Mouse (Mus musculus): Measurements from ENCODE around the gene Asic3. TPM values are rescaled to one million over a fixed set of nuclear protein-coding genes. Genes with fewer than 3 reads are reported as not detected.

The Asic3 gene
- total and polyA plus RNA-seq, 3 experiments, result 0.25 to 1.1 TPM; not detected in 1

- Histone ChIP-seq H3K4me3 (replicated peaks in 1 of 3; ENCODE audit: low read depth in 2 of 3, low read length in 2 of 3, poor library complexity in 1 of 3) (no peak overlapping the region), H3K36me3 (replicated peaks in 1 of 2; ENCODE audit: control insufficient read depth in 1 of 2, insufficient read depth in 1 of 2, low read length in 1 of 2) (no peaks in the 10 kb centered on the region), H3K9me3 (replicated peaks; ENCODE audit: low read length) (peaks cover 5% of the 10 kb centered on the region), H3K27ac (ENCODE audit: insufficient read depth, low read depth) (no peak overlapping the region), H3K79me2 (replicated peaks; ENCODE audit: control insufficient read depth, extremely low read depth, insufficient read depth, poor library complexity, severe bottlenecking) (no peaks in the 10 kb centered on the region), H3K4me2 (ENCODE audit: insufficient read depth, low read depth, poor library complexity, severe bottlenecking) (no peak overlapping the region), H3K4me1 (ENCODE audit: control insufficient read depth in 1 of 2, insufficient read depth in 2 of 2) (peaks cover 0 to 10% of the 10 kb centered on the region in 2 experiments; a peak in 2 of 4 replicates), H3K9ac (ENCODE audit: insufficient read depth, low read depth) (no peak overlapping the region), H3K27me3 (replicated peaks) (peaks cover 79% of the 10 kb centered on the region)
- in situ Hi-C loops (cut with MboI; ENCODE audit: low pct_ligation_motif_present, low pct_unique_long_range_greater_than_20kb, low sequenced_read_pairs) (loop anchor here (10.0 kb wide), 1 partner anchor 100 kb away; no protein-coding TSS in a partner anchor), dilution Hi-C loops (cut with MboI; ENCODE audit: extremely low pct_ligation_motif_present, extremely low pct_unique_long_range_greater_than_20kb, low sequenced_read_pairs) (no loop called here)
- DNase-seq (ENCODE audit: extremely low read depth), result no peak
- TF ChIP-seq MAX (IDR thresholded peaks at IDR 0.05; ENCODE audit: low read length), result no peak
- TF ChIP-seq KAT2A (IDR thresholded peaks at IDR 0.05; ENCODE audit: insufficient replicate concordance, low read length), result no peak
- no peak for TF ChIP-seq ZC3H11A (IDR thresholded peaks at IDR 0.05; ENCODE audit: low read depth, low read length)
- TF ChIP-seq ZKSCAN1 (IDR thresholded peaks at IDR 0.05; ENCODE audit: borderline replicate concordance, low read depth, low read length), result no peak
- TF ChIP-seq CTCF (conservative IDR thresholded peaks at IDR 0.05 in 1 of 2, IDR thresholded peaks at IDR 0.05 in 1 of 2; ENCODE audit: low read depth in 2 of 2, low read length in 2 of 2), result no peak
- no peak for TF ChIP-seq IRF4 (IDR thresholded peaks at IDR 0.05; ENCODE audit: low read depth, low read length)
- no peak for TF ChIP-seq E2F4 (IDR thresholded peaks at IDR 0.05; ENCODE audit: insufficient replicate concordance, low read depth, low read length)
- TF ChIP-seq SMC3 (IDR thresholded peaks at IDR 0.05; ENCODE audit: low read depth, low read length), result no peak
- no peak for TF ChIP-seq SIN3A (IDR thresholded peaks at IDR 0.05; ENCODE audit: low read length)
- TF ChIP-seq RAD21 (IDR thresholded peaks at IDR 0.05; ENCODE audit: low read depth, low read length), result no peak
- no peak for TF ChIP-seq MEF2A (IDR thresholded peaks at IDR 0.05; ENCODE audit: borderline replicate concordance, low read depth, low read length)
- TF ChIP-seq ZNF384 (IDR thresholded peaks at IDR 0.05; ENCODE audit: low read depth, low read length), result no peak
- TF ChIP-seq TCF12 (IDR thresholded peaks at IDR 0.05; ENCODE audit: low read depth, low read length), result no peak
- TF ChIP-seq NRF1 (IDR thresholded peaks at IDR 0.05; ENCODE audit: low read depth, low read length), result no peak
- no peak for TF ChIP-seq MYC (IDR thresholded peaks at IDR 0.05; ENCODE audit: low read depth, low read length)
- TF ChIP-seq ELF1 (IDR thresholded peaks at IDR 0.05; ENCODE audit: low read depth, low read length), result no peak
- no peak for TF ChIP-seq MXI1 (IDR thresholded peaks at IDR 0.05; ENCODE audit: low read depth, low read length)
- no peak for TF ChIP-seq BHLHE40 (IDR thresholded peaks at IDR 0.05; ENCODE audit: low read depth, low read length)
These were observed 48.2 kb upstream of the Asic3 start for GRCm38 (mm10) chr5:24364963-24365362.

GRCm38 (mm10) chr5:24365528-24365927, 47.7 kb upstream of the Asic3 start:
- no peaks in the 10 kb centered on the region for H3K36me3 ChIP-seq (replicated peaks in 1 of 2; ENCODE audit: control insufficient read depth in 1 of 2, insufficient read depth in 1 of 2, low read length in 1 of 2)
- H3K27ac ChIP-seq (ENCODE audit: insufficient read depth, low read depth), result no peak overlapping the region
- H3K4me2 ChIP-seq (ENCODE audit: insufficient read depth, low read depth, poor library complexity, severe bottlenecking), result no peak overlapping the region
- no peak overlapping the region for H3K9ac ChIP-seq (ENCODE audit: insufficient read depth, low read depth)
- in situ Hi-C loops (cut with MboI; ENCODE audit: low pct_ligation_motif_present, low pct_unique_long_range_greater_than_20kb, low sequenced_read_pairs) (loop anchor here (10.0 kb wide), 1 partner anchor 101 kb away; no protein-coding TSS in a partner anchor), dilution Hi-C loops (cut with MboI; ENCODE audit: extremely low pct_ligation_motif_present, extremely low pct_unique_long_range_greater_than_20kb, low sequenced_read_pairs) (no loop called here)
- H3K27me3 ChIP-seq (replicated peaks), result peaks cover 80% of the 10 kb centered on the region
- no peaks in the 10 kb centered on the region for H3K79me2 ChIP-seq (replicated peaks; ENCODE audit: control insufficient read depth, extremely low read depth, insufficient read depth, poor library complexity, severe bottlenecking)
- H3K4me3 ChIP-seq (replicated peaks in 1 of 3; ENCODE audit: low read depth in 2 of 3, low read length in 2 of 3, poor library complexity in 1 of 3), result no peak overlapping the region
- no peak for DNase-seq (ENCODE audit: extremely low read depth)
- H3K4me1 ChIP-seq (ENCODE audit: control insufficient read depth in 1 of 2, insufficient read depth in 2 of 2), result peaks cover 0 to 9% of the 10 kb centered on the region in 2 experiments; a peak in 2 of 4 replicates
- TF ChIP-seq POLR2AphosphoS2 (IDR thresholded peaks at IDR 0.05; ENCODE audit: low read depth, low read length) (no peak), ELF1 (IDR thresholded peaks at IDR 0.05; ENCODE audit: low read depth, low read length) (no peak), MAX (IDR thresholded peaks at IDR 0.05; ENCODE audit: low read length) (no peak), MEF2A (IDR thresholded peaks at IDR 0.05; ENCODE audit: borderline replicate concordance, low read depth, low read length) (no peak)
- H3K9me3 ChIP-seq (replicated peaks; ENCODE audit: low read length), result peaks cover 5% of the 10 kb centered on the region

Data from CH12.LX (cell line).